Mouse (Mus musculus): ENCODE data around the gene Gng2.

The Gng2 gene

DNA sequence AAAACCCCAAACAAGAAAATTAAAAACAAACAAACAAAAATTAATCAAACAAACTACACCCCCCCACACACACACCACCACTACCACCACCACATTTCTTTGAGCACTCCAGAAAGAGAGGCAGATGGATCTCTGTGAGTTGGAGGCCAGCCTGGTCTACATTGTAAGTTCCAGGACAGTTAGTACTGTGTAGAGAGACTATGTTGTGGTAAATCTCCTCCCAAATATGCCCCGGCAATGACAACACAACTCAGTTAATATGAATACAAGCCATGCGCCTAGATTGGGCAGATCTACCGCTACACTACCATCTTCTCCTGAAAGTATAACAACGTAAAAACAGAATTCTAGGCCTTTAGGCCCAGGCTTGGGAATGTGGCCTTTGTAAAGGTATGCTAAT, 117.1 kb downstream of the Gng2 start:
- DNase-seq (ENCODE audit: low spot score in 2 of 2): no peak

DNA sequence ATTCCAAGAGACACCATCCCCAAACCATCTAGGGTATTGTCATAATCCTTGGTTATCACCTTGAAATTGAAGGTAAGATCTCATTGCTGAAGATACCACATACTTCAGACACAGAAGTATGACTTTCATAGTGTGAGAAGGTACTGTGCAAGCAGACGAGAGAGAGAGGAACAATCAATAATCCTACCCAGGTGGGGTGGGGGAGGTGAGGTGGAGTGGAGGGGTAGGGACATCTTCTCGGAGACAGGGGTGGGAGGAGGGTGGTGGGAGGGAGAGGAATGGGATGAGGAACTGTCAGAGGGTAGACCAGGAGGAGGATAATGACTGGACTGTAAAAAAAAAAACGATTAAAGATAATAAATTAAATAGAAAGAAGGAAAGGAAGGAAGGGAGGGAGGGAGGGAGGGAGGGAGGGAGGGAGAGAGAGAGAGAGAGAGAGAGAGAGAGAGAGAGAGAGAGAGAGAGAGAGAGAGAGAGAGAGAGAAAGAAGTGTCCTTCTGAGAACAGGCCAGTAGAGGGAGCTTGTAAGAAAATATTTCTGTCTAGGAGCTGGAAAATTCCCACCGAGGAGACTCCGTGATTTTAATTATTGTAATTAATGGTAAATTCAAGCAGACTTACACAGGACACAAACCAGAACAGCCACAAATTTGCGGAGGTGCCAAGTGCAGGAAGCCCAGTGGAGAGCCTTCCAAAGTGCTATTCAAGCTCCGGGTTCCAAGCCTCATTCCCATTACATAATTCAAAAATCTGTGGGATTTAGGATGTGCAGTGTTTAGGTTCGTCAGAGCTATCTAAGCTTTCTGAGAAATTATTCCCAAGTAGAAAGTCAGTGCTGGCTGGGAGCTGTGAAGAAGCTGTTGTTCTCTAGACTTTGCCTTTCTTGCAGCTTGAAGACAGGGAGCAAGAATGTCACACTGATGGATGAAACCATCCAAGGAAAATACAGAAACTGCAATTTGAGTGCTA, 118.3 kb downstream of the Gng2 start:
- DNase-seq (ENCODE audit: low spot score in 2 of 2): no peak

DNA sequence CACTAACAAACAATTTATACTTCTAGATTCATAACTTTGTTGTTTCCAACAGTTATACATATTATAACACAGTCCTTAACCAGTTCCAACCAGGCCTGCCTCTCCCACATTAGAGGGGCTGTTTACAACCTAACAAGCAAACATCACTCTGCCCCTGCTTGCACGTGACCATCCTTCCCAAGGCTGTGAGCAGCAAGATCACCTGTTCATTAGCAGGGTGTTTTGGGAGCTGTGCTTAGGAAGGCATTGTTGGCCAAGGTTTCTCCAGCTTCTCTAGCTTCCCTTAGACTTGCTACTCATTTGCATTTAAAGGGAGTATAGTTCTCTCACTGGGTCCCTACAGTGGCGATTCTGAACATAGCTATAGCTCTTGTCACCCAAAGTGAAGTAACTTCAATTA, 119.1 kb downstream of the Gng2 start:
- DNase-seq (ENCODE audit: low spot score in 2 of 2): no peak

DNA sequence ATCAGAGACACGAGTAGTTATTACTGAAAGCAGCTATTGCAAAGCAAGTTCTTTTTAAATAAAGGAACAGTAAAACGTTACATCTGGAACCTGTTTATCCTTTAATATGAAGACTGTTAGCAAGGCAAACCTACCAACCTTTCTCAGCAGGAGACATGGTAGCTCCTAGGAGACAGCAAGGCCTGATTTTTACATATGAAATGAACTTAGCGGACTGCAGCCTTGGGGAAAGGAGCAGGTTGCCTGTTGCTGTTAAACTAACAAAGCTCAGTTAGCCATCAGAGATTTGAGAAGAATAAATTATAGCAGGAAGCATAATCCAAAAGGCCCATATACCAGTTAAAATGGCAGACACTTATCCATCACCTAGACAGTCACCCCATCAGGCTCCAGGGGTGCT, 124.0 kb downstream of the Gng2 start:
- no peak for DNase-seq (ENCODE audit: low spot score in 2 of 2)

DNA sequence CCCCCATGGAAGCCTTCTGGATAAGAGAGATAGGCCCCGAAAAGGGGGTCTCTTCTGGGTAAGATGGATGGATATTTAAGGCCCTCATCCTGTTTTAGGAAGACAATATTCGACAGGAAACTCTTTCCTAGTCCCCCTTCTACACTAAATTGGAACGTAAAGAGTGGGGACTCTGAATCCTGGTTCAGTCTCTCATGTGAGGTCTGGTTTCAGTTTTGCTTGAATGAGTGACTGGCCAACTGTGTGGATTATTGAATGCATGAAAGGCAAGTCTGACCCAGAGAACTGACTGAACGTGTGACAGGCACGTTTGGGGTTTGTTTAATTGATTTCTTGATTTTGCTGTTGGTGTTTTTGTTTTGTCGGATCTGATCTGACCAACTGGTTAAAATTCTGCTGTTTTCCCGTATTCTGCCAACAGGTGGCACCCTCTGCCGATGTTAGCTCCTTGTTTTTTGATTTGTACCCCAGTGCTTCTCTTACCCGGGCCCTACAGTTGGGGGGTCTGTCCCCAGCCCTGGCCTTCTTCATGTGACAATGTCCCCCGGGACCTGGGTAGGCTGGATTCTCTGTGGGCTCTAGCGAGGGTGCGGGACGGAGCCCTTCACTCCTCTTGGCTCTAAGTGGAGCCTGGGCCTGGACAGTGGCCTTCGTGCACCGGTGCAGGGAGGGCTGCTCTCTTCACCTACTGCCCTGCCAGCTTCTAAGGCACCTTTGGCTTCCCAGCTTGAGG, 137.7 kb downstream of the Gng2 start:
- peak; percentile 56 to 78 for DNase-seq (ENCODE audit: low spot score in 2 of 2)

DNA sequence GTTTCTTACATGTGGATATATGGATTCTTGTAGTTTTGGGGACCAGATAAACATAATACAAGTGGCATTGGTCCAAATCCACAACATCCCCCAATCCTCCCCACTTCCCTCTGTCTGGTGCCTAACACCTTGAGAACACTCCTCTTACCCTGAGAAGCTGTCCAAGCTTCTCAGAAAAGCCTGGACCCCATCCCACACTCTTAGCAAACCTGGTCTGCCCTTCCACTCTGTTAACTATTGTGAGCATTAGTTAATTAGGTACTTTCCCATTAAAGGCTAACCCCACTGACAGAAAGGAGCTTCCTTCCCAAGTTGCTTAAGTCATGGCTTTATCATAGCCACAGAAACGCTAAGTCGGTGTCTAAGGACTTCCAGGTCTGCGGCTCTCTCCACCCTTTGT, 141.1 kb downstream of the Gng2 start:
- no peak for DNase-seq (ENCODE audit: low spot score in 2 of 2)

DNA sequence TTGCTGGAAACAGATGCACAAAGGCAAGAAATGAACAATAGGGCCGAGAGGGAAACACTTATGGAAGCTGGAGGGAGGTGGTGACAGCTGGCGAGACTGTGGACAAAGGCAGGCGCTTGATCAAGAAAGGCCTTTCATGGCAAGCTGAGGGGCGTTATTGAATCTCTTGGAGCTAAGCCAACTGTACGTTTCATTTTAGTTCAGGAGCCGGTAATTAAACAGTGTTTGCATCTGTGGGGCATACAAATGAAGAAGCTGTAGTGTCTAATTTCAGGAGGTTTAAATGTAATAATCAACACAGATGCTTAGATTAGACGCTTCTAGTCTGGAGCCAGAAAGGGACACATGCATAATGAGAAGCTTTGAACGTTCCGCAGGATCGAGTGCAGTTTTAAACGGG, 151.9 kb downstream of the Gng2 start:
- DNase-seq (ENCODE audit: low spot score in 2 of 2): no peak

DNA sequence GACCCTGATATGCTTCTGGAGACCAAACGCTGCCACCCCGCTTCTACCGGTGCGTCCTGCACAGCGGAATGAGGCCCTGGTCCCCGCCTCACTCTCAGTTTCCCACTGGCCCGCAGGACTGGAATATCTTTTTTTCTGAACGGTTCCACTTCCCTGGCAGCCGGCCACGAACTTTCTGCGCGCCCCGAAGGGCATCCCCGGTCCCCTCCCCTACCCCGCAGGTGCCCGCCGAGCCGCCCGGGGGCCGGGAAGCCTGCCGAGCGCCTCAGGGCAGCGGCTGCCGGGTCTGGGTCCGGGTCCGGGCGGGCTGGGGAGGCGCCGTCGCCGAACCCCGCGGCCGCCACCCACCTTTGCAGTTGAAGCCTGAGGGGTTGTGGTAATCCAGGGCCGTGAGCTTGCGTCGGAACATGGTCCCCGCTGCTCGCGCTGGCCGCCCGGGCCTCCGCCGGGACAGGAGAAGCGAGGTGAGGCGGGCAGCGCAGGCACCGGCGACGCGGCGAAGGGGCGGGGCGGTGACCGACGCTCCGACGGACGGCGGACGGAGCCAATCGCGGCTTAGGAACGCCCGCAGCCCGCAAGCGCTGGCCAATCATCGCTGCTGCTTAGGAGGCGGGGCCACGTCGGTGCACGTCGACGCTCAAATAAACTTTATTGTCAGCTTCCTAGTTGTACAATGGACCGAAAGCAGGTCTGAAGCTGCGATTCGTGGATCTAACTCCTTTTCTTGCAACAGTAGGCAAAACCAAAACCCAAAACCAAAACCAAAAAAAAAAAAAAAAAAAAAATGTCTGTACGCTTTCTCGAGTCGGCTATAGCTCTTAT, 153.9 kb downstream of the Gng2 start, which contains the start of gene Rtraf:
Rtraf (minus strand) TSS at position 504 of the 822 bp plus-strand sequence.
- peak; percentile 92 to 97 for DNase-seq (ENCODE audit: low spot score in 2 of 2)
